Mouse (Mus musculus): ENCODE measurements at regions not wholly inside any gene's neighbourhood (a gene's known extent, or its start where the extent isn't known, plus 50 kb on each side); places are given as distances from the start of the nearest gene placed in this dataset.

DNA sequence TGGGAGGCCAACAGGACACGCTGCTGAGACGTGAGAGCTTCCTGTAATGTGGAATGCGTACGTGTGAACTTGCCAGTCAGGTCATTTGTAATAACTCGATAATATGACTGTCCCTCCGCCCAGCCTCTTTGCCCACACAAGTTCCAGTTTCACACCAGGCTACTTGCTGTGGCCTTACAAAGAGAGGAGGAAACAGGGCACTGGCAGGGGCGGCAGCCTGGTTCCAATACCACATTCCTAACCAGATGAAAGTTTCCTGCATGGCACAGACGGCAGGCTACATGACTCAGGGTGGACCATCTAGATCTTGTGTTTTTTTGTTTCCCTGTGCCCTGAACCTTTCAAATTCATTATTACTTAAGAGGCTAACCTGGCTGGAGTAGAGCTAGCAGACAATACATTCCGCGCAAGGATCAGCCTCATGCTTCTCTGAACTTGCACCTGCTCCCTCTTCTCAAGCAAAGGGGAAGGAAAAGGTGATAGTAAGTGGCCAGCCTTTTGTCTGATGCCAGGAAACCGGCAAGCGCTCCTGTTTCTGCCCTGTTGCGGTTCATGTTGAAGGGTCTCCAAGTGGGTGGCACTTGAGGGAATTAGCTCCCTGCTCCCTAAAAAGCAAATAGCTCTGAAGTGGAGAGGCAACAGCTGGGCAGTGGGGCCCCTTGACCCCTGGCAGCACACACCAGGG lies 60.2 kb upstream of the Egln3 start:
- H3K4me1 ChIP-seq (replicated peaks; ENCODE audit: low read depth, low read length): peaks cover 15% of the 10 kb centered on the region; the same call in 1 of the 2 replicates
- no peaks in the 10 kb centered on the region for H3K36me3 ChIP-seq (ENCODE audit: insufficient read depth, low read length)
- TF ChIP-seq POU5F1 (IDR thresholded peaks at IDR 0.05; ENCODE audit: borderline replicate concordance, low read length) (no peak), CTCF (conservative IDR thresholded peaks at IDR 0.05; ENCODE audit: low read length) (no peak), NANOG (IDR thresholded peaks at IDR 0.05; ENCODE audit: borderline replicate concordance, low read length) (no peak)
- H3K4me3 ChIP-seq (replicated peaks; ENCODE audit: low read length): no peak overlapping the region
- no peaks in the 10 kb centered on the region for H3K27me3 ChIP-seq (ENCODE audit: insufficient read depth, low read length)
- H3K9me3 ChIP-seq (ENCODE audit: low read length): peaks cover 7% of the 10 kb centered on the region; the same call in 1 of the 2 replicates

DNA sequence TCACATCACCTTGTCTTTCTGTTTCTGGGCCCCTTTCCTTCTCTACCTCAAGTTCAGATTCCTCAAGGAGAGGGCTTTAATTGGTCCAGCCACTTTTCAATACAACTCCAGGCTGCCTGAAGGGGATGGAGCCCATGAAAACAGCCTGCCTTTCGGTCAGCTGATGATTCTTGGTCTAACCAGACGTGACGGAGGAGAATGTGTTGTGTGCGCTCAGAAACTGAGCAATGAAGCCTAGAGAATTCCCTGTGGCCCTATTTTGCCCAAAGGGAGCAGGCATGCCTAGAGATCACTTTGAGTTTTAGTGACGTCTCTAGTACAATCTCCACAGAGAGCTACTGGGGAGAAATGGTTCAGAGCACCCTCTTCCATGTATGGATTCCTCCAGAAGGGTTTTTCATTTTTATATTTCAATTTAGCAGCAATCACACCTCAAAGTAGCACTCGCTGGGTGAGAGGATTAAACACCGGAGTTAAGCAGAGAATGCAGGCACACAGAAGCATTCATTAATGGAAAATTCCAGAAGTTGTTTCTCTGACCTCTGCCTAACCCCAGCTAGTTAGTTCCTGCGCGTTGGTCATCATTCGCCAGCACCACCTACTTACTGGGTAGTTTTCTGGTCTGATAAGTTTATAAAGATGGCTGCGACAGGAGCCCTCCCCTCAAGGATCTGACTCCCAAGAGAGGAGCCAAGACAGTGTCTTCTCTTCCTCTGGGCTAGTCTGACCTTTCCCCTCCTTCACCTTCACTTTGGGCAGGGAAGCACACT lies 58.8 kb upstream of the Egln3 start:
- peaks cover 15% of the 10 kb centered on the region; the same call in 1 of the 2 replicates for H3K4me1 ChIP-seq (replicated peaks; ENCODE audit: low read depth, low read length)
- no peaks in the 10 kb centered on the region for H3K27me3 ChIP-seq (ENCODE audit: insufficient read depth, low read length)
- no peak overlapping the region for H3K4me3 ChIP-seq (replicated peaks; ENCODE audit: low read length)
- peaks cover 12% of the 10 kb centered on the region; the same call in 1 of the 2 replicates for H3K9me3 ChIP-seq (ENCODE audit: low read length)
- TF ChIP-seq POU5F1 (IDR thresholded peaks at IDR 0.05; ENCODE audit: borderline replicate concordance, low read length) (no peak), CTCF (conservative IDR thresholded peaks at IDR 0.05; ENCODE audit: low read length) (no peak), NANOG (IDR thresholded peaks at IDR 0.05; ENCODE audit: borderline replicate concordance, low read length) (no peak)
- no peaks in the 10 kb centered on the region for H3K36me3 ChIP-seq (ENCODE audit: insufficient read depth, low read length)

DNA sequence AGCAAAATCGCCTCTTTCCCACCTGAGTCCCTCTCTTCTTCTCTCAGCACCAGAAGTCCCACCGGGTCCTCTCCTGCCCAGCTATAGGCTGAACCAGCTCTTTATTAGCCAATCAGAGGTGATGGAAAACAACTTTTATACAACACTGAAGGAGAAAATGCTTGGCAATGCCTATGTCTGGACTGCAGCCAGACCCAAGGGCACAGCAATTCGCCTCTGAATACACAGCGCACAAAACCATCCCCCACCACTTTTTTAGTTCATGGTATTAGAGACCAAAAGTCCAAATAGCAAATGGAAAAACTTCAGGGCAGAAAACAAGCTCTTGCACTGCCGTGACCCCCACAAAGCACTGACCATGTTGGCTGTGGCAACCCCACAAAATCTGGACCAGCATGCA lies 57.8 kb upstream of the Egln3 start:
- Histone ChIP-seq H3K9me3 (ENCODE audit: low read length) (peaks cover 16% of the 10 kb centered on the region), H3K4me1 (replicated peaks; ENCODE audit: low read depth, low read length) (peaks cover 15% of the 10 kb centered on the region; the same call in 1 of the 2 replicates), H3K27me3 (ENCODE audit: insufficient read depth, low read length) (no peaks in the 10 kb centered on the region), H3K4me3 (replicated peaks; ENCODE audit: low read length) (no peak overlapping the region), H3K36me3 (ENCODE audit: insufficient read depth, low read length) (no peaks in the 10 kb centered on the region)
- TF ChIP-seq NANOG (IDR thresholded peaks at IDR 0.05; ENCODE audit: borderline replicate concordance, low read length): no peak
- TF ChIP-seq POU5F1 (IDR thresholded peaks at IDR 0.05; ENCODE audit: borderline replicate concordance, low read length): no peak
- TF ChIP-seq CTCF (conservative IDR thresholded peaks at IDR 0.05; ENCODE audit: low read length): no peak

DNA sequence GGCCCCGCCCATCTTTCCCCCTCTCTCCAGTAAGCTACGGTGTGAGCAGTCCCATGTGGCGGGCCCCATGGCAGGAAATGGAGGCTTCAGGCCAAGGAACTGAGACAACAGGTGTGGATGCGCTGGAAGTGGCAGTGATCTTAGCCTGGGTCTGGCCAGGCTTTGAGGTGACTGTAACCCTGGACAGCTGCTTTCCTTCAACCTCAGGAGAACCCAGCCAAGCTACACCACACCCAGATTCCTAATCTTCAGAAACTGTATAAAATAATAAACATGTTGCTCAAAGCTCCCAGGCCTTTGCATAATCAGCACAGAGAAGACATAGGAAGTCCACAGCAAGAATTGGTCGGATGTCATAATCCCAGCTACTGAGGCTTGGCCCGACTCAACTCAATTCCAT lies 56.8 kb upstream of the Egln3 start:
- H3K9me3 ChIP-seq (ENCODE audit: low read length): peaks cover 23% of the 10 kb centered on the region
- no peak for TF ChIP-seq CTCF (conservative IDR thresholded peaks at IDR 0.05; ENCODE audit: low read length)
- TF ChIP-seq POU5F1 (IDR thresholded peaks at IDR 0.05; ENCODE audit: borderline replicate concordance, low read length): no peak
- TF ChIP-seq NANOG (IDR thresholded peaks at IDR 0.05; ENCODE audit: borderline replicate concordance, low read length): no peak

DNA sequence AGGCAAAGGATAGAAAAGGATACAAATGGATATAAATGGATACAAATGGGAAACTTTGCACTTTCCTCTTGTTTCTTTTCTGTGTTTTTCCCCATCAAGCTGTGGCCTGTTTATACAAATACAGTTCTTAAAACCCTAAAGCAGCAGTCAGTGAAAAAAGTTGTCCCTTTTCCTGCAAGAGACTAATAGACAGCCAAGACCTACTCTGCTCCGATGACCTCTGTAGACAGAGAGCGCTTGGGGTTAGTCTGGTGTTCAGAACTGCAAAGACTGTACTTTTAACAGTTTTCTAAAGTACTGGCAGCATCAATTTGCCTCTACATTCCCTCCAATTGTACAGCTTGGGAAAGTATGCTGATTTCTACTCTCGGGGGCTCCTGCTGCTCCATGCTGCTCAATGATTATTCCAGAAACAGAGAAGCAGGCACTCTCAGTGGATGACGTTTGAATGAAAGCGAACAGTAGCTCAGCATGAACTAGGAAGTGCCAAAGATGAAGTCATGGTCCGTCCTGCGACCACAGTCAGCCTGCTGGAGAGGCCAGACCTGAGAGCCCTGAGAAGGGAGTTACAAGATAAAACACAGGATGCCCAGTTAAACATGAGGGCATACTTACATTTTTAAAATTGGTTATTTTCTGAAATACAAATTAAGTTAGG lies 54.2 kb upstream of the Egln3 start:
- Histone ChIP-seq H3K9me3 (ENCODE audit: low read length) (peaks cover 48% of the 10 kb centered on the region), H3K4me3 (replicated peaks; ENCODE audit: low read length) (no peak overlapping the region), H3K4me1 (replicated peaks; ENCODE audit: low read depth, low read length) (no peaks in the 10 kb centered on the region), H3K27me3 (ENCODE audit: insufficient read depth, low read length) (no peaks in the 10 kb centered on the region), H3K36me3 (ENCODE audit: insufficient read depth, low read length) (no peaks in the 10 kb centered on the region)
- no peak for TF ChIP-seq NANOG (IDR thresholded peaks at IDR 0.05; ENCODE audit: borderline replicate concordance, low read length)
- TF ChIP-seq POU5F1 (IDR thresholded peaks at IDR 0.05; ENCODE audit: borderline replicate concordance, low read length): no peak
- no peak for TF ChIP-seq CTCF (conservative IDR thresholded peaks at IDR 0.05; ENCODE audit: low read length)

More for the DNA sequence above, 56.8 kb upstream of the Egln3 start:
- peaks cover 14% of the 10 kb centered on the region; the same call in 1 of the 2 replicates for H3K4me1 ChIP-seq (replicated peaks; ENCODE audit: low read depth, low read length)
- no peaks in the 10 kb centered on the region for H3K36me3 ChIP-seq (ENCODE audit: insufficient read depth, low read length)
- H3K4me3 ChIP-seq (replicated peaks; ENCODE audit: low read length): no peak overlapping the region
- no peaks in the 10 kb centered on the region for H3K27me3 ChIP-seq (ENCODE audit: insufficient read depth, low read length)

DNA sequence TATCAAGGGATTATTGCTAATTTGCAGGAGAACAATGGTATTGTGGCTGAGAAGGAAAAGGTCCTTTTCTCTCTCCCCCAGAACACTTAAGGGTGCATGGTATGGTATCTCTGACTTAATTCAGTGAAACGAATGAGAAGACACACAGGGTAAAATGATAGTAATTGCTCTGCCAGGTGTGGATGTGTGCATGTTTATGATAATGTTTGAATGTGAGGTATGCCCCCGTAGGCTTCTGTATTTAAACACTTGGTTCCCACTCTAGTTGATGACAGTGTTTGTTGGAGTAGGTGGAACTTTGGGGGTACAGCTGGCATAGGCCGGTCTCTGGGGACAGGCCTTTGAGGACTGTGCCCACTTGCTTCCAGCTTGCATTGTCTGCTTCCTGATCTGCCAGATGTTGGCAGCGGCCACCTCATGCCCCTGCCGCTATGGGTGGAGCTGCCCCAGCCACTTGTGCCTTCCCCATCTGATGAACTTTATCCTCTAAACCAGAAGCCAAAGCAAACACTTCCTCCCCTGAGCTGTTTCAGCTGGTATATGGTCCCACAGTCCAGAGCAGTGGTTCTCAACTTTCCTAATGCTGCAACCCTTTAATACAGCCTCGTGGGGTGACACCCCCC lies 53.0 kb upstream of the Egln3 start:
- no peaks in the 10 kb centered on the region for H3K36me3 ChIP-seq (ENCODE audit: insufficient read depth, low read length)
- TF ChIP-seq NANOG (IDR thresholded peaks at IDR 0.05; ENCODE audit: borderline replicate concordance, low read length): no peak
- H3K27me3 ChIP-seq (ENCODE audit: insufficient read depth, low read length): no peaks in the 10 kb centered on the region
- H3K9me3 ChIP-seq (ENCODE audit: low read length): peaks cover 60% of the 10 kb centered on the region
- H3K4me3 ChIP-seq (replicated peaks; ENCODE audit: low read length): no peak overlapping the region
- H3K4me1 ChIP-seq (replicated peaks; ENCODE audit: low read depth, low read length): no peaks in the 10 kb centered on the region

Data from E14TG2a.4 (cell line).